Mouse (Mus musculus): Measurements from ENCODE around the gene Tacr2.

Gene Tacr2

DNA sequence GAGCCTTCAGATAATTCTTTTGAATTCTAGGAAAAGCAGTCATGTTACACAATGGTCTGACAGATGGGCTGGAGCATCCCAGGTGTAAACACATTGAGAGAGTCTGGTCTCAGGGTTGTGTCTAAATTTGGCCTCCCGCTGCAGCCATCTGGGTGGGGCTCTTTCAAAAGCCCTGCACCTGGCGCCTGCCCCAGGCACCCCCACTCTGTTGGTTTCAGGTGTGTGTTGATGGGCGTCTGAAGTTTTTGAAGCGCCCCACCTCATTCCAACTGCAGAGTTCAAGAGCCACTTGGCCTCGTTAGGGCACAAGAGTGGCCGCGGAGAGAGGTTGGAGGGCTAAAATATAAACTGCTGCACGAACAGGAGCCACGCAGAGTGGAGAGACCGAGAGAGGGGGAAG, 9.9 kb upstream of the Tacr2 start:
- DNase-seq: no peak

DNA sequence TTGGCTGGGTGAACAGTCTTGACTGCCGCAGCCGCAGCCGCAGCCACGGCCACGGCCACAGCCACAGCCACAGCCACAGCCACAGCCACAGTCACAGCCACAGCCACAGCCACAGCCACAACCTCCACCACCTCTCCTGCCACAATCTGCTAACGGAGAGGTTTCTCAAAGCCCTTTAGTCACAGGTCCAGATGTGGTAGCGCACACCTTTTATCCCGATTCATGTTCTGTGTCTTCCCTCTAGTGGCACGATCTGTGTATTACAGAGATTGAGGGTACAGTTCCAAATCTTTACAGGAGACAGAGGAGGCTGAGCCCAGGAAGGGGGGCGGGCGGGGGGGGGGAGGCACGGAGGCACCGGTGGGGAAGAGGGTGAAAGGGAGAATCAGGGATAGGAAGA, 9.3 kb upstream of the Tacr2 start:
- no peak for DNase-seq

GRCm38 (mm10) chr10:62244067-62244466, 8.2 kb upstream of the Tacr2 start:
- DNase-seq: peak; percentile 33

DNA sequence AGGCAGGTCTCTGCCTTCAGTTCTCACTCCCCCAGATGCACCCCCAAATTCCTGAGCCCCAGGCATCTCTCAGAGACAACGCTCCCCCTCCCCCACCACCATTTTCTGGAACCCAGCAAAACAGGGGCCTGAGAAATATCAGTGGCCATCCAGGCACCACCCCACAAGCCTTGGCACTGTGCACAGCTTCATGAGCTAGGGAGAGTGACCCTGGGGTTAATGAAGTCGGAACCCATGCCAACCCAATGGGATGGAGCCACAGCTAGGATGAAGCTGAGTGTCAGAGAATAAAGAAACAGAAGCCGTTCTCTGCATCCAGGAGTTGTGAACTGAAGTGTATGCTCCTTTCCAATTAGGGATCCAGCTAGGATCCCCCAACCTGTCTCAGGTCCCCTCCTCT, 5.1 kb upstream of the Tacr2 start:
- DNase-seq: no peak

DNA sequence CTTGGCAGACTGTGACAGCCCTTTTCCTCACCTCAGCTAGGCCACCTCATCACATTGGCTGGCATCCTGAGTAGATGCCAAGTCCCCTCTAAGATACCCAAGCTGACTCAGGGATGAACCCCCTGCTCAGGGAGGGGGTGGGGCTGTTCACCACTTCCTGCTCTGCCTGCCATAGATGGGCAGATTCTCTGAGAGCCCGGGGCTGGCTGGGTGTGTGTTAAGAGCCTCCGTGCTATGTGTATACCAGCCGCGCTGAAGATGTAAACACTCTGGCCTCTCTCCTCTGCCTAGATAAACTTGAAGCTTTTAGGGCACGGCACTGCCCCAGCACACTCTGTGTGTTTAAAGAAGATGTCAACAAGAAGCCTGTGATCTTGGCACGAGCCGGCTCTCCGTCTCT, 4.4 kb upstream of the Tacr2 start:
- DNase-seq: peak; percentile 27

- no peak for DNase-seq
Observed at GRCm38 (mm10) chr10:62252496-62253235, 428 bp downstream of the Tacr2 start.

DNA sequence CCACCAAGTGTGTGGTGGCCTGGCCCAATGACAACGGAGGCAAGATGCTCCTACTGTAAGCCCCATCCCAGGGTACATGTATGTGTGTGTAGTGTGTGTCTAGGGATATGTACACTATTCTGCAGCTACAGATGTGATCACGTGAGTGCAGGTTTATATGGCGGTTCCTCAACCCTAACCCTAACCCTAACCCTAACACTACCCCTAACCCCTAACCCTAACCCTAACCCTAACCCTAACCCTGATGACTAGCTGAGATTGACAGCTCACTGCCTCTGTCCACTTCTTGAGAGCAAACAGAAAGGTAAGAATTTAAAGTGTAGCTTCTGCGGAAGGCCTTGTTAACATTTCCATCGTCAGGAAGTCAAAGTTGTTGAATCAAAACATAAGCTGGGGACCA, 6.1 kb downstream of the Tacr2 start:
- DNase-seq: no peak

GRCm38 (mm10) chr10:62261115-62261886, 9.1 kb downstream of the Tacr2 start:
- DNase-seq: peak; percentile 87

DNA sequence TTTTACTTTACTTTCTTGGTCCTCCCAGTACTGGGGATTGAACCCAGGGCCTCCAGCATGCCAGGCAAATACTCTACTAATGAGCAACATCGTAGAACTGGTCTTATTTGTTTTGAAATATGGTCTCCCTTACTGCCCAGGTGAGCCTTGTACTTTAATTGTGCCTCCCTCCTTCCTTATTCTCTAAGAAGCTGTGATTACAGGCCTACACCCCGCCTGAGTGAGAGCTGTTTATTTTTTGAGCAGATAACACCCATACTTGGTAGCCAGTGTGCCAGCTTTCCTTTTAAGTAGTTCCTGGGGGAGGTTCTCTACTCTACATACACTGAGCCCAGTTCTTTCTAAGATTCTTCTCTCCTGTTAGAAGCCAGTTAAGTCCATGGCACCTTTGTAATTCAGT, 12.1 kb downstream of the Tacr2 start:
- DNase-seq: no peak

- peak; percentile 35 for DNase-seq
Observed at GRCm38 (mm10) chr10:62269278-62269677, 17.0 kb downstream of the Tacr2 start.

DNA sequence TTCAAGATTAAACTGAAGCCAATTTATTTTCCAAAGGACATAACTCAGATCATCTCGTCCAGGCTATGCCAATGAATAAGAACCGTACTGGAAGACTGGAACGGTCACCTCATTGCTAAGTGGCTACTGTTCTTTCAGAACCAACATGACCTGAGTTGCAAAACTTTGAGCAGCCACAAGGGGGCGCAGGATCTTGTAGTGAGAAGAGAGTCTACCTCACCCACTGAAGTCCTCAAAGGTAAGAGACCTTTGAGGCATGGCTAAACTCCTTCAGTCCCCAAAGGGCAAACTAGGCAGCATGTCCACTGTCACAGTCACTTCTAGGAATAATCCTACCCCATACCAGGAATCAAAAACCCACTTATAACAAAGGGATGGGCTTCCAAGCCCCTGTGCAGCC, 23.0 kb downstream of the Tacr2 start:
- peak; percentile 89 for DNase-seq

- DNase-seq: no peak
Observed at GRCm38 (mm10) chr10:62277499-62278293, 25.5 kb downstream of the Tacr2 start.

DNA sequence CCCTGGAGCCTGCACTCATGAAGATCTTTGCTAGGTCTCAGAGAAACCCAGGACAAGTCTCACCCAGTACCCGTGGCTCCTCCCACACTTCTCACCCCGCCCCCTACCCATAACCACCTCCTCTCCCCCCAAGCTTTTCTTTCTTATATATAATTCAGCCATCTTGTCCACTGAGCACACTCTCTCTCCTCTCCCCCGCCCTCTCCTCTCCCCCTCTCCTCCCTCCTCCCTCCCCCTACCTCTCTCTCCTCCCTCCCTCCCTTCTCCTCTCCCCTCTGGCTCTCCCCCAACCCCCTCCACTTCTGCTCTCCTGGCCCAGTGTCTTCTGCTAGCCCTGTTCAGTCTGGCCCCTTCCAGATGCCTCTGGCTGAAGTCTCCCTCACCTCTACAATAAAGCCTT, 26.8 kb downstream of the Tacr2 start:
- DNase-seq: no peak

DNA sequence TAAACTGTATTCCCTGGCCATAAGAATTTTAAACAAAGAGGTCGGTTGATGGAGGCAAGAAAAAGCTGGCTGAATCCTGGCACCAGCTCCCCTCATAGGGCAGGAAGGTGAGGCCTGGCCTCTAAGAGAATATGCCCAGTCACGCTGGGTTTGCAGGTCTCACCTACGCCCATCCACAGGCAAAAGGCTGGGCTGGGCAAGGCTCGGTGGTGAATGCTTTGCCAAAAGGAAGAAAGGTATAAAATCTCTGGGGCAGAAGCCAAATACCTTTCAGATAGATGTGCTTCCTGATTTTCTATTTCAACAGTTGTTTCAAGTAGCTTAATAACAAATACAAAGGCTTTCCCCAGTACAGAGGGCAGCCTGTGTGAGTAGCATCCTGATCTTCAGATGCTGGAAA, 27.4 kb downstream of the Tacr2 start:
- DNase-seq: no peak

- DNase-seq: peak; percentile 52
Observed at GRCm38 (mm10) chr10:62282782-62283181, 30.5 kb downstream of the Tacr2 start.

DNA sequence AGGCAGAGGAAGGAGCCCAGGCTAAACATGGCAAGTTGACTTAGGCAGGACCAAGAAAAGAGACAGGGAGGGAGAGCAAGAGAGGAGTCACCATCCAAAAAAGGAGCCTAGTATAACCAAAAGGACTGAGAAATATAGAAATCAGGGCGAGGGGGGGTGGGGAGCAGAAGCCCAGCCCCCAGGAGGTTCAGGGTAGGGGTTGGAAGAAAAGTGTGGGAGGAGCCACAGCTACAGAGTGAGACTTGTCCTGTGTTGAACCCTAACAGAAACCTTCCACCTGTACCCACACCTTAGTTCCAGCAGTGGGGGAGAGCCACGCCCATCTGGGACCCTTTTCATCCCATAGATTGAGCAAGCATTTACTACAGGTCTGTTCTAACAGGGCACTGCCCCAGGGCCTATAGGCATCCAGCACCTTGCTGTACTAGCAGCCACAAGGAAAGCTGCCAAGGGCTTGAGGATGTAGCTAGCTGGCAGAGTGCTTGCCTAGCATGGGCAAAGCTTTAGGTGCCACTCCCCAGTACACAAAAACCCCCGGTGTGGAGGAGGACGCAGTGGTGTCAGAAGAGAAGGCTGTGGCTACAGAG, 31.1 kb downstream of the Tacr2 start:
- DNase-seq: no peak

DNA sequence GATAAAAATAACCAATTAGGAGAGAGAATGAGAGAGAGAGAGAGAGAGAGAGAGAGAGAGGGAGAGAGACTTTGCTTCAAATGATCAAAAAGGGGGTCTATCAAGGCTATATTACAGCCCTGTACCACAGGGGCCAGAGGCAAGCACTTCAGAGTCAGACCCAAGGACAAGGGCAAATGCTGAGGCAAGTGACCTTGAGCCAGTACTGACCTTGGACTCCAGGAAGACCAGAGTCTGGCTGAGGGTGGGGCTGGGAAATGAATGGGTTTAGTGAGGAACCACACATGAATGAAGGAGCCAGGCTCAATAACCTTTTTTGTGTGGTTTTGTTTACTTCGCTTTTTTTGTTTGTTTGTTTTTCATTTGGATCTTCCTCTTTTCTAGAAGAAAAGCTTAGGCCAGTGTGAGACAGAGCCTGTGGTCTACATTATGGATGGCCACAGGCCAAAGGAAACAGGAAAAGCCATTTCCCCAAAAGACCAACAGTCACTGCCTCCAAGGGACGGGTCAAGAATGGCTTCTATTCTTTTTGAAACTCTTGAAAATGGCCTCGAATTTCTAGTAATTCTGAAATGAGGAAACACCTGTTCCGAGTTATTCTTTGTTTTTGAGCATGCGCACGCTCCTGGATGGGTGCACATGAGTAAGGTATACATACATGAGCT, 35.4 kb downstream of the Tacr2 start:
- DNase-seq: no peak

GRCm38 (mm10) chr10:62294112-62294511, 41.9 kb downstream of the Tacr2 start:
- DNase-seq: no peak

DNA sequence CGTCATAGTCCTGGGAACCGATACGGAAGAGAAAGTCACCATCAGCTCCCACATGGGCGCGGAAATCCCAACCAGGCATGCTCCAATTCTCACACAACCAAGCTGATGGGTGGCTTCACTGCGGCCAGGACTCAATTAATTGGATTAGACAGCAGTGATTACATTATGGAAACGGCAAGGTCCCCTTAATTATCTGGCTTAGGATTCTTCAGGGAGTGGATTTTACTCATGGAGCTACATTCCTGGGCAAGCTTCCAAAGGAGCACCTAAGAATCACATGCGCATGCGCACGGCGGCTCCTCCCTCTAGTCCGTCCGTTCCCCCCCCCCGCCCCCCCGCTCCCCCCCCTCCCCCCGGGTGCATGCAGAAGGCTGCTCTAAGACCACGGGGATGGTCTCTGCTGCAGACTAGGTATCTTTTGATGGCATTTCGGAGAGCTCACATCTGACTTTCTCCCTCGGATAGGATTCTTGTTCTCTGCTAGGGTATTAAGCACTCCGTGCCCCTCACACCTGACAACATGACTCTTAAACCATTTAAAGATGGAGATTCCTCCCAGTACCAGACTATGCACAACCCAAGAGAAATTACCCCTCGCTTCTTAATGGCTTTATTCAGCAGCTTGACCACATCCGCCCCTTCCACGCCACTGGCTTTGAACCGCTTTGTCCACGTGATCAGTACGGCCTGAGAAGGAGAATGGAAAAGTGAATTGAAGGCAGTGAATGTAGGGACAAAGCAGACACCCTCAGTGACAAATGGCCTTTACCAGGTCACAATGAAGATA, 44.0 kb downstream of the Tacr2 start:
- DNase-seq: no peak

- no peak for DNase-seq
Observed at GRCm38 (mm10) chr10:62300006-62300827, 48.0 kb downstream of the Tacr2 start.

- no peak for DNase-seq
Observed at GRCm38 (mm10) chr10:62305090-62305489, 52.9 kb downstream of the Tacr2 start.

All from liver (tissue).